Mouse (Mus musculus): Measurements from ENCODE around the gene Uhrf1bp1.

The Uhrf1bp1 gene

DNA sequence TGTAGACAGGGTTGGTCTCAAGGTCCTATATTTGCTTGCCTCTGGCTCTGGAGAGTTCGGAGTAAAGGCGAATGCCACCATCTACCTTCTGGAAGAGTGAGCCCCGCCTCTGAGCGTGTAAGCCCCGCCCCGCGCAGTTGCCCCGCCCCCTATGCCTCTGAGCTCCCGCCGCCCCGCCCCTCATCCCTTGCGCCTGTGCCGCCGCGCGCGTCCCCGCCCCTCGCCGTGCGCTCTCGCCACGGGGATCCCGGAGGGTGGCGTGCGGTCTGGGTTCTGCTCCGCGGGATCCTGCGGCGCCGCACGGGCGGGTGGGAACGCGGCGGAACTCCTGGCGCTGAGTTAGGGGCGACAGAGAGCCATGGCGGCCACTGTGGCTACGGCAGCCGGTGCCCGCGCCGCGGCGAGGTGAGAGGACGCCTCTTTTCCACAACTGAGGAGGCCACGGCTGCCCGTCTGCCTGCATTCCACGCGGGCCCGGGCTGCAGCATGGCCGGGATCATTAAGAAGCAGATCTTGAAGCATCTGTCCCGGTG, at the start of gene Uhrf1bp1:
TSS of gene Uhrf1bp1 (plus strand) at position 177 of the 533 bp plus-strand sequence.
- in situ Hi-C loops (cut with MboI; ENCODE audit: low pct_unique_long_range_greater_than_20kb in 1 of 2, low sequenced_read_pairs in 2 of 2, unreplicated experiment in 1 of 2) = no loop called here

DNA sequence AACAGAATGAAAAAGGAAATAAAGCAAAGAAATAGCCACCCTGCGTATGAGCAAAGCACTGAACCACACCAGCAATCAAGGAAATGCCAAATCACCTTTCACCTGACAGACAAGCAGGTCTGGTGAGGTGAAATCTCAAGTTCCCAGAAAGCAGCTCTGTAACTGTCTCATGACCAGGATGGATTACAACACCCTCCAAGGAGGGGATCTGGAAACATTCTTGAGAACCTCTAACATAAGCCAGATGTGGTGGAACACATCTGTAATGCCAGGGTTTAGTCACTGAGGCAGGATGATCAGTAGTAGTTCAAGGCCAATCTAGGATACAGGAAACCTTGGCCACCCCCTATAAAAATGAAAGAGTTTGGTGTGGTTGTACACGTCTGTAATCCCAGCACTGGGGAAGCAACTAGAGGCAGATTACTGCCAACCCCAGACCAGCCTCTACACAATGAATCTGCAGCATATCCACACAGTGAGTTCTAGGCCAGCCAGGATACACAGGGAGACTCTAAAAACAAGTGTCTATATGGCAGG, 48.6 kb upstream of the Uhrf1bp1 start:
- in situ Hi-C loops (cut with MboI; ENCODE audit: low pct_unique_long_range_greater_than_20kb in 1 of 2, low sequenced_read_pairs in 2 of 2, unreplicated experiment in 1 of 2) = no loop called here

DNA sequence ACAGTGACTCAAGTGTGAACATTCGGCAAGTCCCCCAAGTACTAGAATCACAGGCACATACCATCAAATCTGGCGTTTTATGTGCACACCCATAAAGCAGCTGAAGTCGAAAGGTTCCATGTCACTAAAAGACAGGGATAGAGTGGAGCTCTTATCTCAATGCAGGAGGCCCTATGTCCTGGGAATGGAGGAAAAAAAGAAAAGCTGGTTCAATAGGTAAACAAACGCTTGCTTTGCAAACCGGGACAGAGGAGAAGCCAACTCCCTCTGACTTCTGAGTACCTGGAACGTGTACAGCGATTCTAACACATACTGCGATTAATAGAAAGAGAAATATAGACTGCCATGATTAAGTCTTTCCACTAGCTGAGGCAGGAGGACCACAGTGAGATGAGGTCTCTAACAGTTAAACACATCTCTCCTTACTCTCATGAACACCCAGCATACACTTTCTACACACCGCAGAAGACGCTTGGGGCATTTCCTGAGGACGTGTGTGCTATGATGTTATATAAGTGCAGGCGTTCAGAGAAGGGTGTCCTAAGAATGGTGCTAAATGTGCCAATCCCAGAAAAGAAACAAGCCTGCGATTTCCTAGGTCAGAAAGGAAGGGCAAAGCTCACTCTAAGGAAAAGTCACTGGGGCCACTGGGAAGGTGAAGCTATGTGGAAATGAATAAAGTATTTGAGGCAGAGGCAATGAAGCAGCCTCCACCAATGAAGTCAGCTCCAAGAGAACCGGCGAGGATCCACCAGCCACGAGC, 45.5 kb upstream of the Uhrf1bp1 start:
- in situ Hi-C loops (cut with MboI; ENCODE audit: low pct_unique_long_range_greater_than_20kb in 1 of 2, low sequenced_read_pairs in 2 of 2, unreplicated experiment in 1 of 2) = no loop called here

DNA sequence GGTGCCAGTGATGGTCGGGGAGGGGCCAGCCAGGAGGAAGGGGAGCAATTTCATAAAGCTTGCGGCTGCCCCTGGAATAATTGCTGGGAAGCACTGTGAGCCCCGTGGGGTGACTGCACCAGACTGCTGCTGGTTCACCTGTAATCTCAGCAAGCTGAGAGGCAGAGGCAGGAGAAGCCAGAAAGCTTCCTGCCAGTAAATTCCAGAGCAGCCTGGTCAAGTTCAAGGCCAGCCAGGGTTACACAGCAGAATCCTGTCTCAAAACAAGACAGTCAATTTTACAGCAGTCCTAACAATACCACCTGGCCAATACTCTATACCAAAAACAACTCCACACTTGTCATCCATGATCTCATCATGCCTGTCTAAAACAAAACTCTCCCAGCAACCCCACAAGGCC, 44.3 kb upstream of the Uhrf1bp1 start:
- in situ Hi-C loops (cut with MboI; ENCODE audit: low pct_unique_long_range_greater_than_20kb in 1 of 2, low sequenced_read_pairs in 2 of 2, unreplicated experiment in 1 of 2) = no loop called here

DNA sequence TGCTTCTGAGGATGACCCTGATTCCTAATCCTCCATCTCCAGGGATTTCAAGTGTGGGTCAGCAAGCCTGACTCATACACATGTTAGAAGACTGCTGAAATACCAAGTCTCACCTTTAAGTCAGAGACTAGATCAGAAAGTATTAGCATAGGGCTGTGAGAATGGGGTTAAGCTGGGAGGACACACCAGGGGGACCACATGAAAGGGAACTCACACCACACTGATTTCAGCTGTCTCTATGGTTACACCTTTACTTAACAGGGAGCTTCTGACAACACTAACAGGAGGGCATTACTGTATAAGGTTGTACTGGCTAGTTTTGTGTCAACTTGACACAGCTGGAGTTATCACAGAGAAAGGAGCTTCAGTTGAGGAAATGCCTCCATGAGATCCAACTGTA, 41.6 kb upstream of the Uhrf1bp1 start:
- in situ Hi-C loops (cut with MboI; ENCODE audit: low pct_unique_long_range_greater_than_20kb in 1 of 2, low sequenced_read_pairs in 2 of 2, unreplicated experiment in 1 of 2) = no loop called here

DNA sequence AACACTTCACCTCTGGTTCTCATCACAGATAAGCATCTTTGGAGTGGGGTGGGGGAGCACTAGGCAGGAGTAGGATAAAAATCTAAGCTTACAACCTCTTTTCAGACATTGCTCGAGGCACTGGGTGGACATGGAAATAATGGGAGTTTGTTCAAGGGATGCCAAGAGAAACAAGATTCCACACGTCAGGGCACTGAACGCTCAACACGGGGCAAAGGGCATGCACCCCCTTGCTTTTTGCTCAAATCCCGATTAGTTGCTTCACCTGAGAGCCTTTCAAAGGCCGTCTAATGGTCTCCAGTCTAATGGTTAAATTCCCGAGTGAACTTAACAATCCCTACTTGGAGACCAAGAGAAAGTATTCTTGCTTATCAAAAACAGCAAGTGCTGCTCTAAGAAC, 37.2 kb upstream of the Uhrf1bp1 start:
- in situ Hi-C loops (cut with MboI; ENCODE audit: low pct_unique_long_range_greater_than_20kb in 1 of 2, low sequenced_read_pairs in 2 of 2, unreplicated experiment in 1 of 2) = no loop called here

DNA sequence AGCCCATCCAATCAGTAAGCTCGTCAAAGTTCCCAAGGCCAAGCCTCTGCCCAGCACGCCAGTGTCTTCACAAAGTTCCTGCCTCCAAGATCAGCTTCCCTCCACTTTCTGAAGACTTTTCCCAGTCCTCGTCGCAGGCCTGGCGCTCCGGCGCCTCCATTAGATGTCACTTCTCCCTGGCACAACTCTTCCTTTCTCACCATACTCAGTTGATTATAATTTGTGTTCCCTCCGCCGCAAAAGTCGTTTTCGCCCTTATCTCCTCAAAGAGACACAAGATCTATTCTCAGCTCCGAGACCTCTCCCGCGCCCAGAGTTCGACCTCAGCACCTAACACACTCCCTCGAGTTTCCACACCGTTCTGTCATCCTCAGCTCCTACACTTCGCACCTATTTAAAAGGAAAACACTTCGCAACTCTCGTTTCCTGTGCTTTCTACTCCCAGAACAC, 36.7 kb upstream of the Uhrf1bp1 start:
- in situ Hi-C loops (cut with MboI; ENCODE audit: low pct_unique_long_range_greater_than_20kb in 1 of 2, low sequenced_read_pairs in 2 of 2, unreplicated experiment in 1 of 2) = no loop called here

DNA sequence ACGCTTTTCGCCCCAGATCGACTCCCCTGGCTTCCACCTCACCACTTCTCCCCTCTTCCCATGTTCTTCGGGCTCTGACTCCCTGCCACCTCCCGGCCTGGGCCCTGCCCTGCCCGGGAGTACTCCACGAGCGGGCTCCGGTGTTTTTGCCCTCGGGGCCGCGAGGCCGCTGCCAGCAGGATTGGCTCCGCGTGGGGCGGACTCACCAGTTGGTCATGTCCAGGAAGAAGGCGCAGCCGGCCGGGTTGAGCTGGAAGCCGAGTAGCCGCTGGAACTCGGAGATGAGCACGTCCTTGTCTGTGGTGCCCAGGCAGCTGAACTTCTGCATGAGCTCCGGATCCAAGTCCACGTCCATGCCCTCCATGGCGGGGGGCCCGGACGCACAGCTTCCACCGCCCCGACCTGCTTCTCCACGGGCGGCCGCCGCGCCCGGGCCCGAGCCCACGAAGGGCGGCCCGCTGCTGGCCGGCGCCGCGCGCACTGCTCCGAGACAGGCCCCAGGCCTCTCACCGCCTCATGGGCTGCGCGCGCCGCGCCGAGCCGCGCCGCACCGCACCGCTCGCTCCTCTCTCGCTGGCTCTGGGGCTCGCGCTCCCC, 36.2 kb upstream of the Uhrf1bp1 start:
- in situ Hi-C loops (cut with MboI; ENCODE audit: low pct_unique_long_range_greater_than_20kb in 1 of 2, low sequenced_read_pairs in 2 of 2, unreplicated experiment in 1 of 2) = no loop called here

DNA sequence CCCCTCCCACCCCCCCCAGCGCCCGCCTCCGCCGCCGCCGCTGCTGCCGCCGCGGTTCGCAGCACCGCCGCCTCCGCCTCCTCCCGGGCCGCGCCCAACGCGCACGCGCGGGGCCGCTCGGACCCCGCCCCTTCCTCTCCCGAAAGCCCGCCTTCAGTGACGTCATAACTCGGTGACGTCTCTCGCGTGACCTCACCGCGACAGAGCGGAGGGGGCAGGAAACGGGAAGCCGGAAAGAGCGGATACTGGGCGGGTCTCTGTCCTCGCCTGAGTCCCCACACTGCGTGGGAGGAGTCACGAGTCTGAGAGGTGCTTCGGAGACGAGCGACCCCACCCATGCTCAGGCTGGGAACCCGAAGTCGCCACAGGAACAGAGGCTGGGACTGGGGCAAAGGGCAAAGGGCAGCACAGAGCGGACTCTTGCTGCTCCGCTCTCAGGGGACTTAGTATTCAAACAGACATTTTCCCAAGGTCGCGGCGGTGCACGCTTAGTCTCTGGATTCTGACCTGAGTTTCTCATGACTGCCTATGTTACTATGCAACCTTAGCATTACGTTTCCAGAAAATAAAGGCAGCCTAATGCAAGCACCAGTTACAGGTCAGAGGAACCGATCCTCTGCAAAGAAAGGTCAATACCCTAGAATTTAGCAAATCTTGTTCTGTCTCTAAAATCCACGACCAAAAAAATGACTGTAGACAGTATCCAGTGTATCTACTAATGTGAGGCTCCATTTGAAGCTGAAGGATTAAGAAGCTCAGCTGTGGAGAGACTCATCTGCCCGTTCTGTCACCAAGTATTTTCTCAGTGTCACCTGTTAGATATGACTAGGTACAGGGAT, 35.5 kb upstream of the Uhrf1bp1 start, which contains the start of gene D17Wsu92e:
TSS of gene D17Wsu92e (minus strand) at position 81 of the 839 bp plus-strand sequence.
- in situ Hi-C loops (cut with MboI; ENCODE audit: low pct_unique_long_range_greater_than_20kb in 1 of 2, low sequenced_read_pairs in 2 of 2, unreplicated experiment in 1 of 2) = no loop called here

DNA sequence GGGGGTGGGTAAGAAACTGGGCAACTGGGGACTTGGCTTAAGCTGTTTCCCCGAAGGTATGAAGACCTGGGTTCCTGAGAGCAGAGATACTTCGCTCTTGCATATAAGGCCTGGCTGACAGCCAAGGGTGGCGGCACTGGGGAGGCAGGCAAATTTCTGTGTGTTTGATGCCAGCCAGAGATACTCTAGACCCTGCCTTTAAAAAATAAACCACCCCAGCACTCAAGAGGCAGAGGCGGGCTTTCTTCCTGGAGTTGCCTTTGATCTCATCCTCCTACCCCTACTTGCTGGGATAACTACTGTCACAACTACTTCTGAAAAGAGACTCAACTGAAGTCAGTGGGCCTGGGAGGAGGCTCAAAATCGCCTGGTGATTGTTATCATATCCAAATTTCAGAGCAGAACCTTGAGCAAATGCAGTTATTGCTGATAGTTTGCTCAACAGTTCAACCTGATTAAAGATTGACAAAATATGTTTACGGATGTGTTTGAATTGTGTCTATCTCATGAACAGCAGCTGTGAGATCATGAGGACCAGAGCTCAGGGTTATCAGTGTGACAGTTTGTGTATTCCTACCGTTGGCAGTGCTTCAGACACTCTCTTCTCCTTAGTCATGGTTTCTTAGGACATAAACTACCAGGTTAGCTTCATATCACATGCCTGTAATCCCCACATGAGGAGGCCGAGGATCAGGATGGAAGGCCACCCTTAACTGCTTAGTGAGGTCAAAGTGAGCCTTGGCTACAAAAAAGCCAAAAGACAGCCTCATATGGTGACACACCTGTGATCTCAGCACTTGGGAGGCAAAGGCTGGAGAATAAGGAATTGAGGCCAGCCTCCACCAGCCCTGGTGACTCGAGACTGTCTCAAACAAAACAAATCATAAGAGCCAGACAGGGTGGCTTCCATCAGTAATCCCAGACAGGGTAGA, 34.6 kb upstream of the Uhrf1bp1 start:
- in situ Hi-C loops (cut with MboI; ENCODE audit: low pct_unique_long_range_greater_than_20kb in 1 of 2, low sequenced_read_pairs in 2 of 2, unreplicated experiment in 1 of 2) = no loop called here

DNA sequence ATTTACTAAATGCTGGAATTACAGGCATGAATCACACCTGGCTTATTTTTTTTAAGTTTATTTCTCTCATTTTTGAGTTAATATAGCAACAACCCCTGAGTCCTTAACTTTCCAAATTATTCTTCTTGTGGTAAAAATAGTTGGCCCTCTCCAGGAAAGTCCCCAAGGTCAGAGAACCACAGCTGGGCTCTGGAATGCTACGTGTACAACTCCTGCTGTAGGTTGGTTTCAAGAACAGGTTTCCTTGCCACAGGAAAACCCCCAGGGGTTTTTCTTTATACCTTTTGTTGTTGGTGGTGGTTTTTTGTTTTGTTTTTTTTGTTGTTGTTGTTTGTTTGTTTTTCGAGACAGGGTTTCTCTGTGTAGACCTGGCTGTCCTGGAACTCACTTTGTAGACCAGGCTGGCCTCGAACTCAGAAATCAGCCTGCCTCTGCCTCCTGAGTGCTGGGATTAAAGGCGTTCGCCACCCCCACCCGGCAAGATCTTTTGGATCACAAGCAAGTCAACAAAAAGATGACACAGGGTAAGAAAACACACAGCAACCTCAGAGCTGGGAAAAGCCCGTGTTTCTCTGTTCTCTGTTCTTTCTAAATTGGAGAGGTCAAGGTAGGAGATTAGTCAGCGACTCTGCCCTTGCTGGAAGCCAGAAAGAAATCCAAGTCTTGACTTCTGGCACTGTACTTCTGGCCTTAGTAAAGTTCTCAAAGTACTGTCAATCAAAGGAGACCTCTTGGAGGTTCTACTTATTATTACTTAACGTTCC, 32.9 kb upstream of the Uhrf1bp1 start:
- in situ Hi-C loops (cut with MboI; ENCODE audit: low pct_unique_long_range_greater_than_20kb in 1 of 2, low sequenced_read_pairs in 2 of 2, unreplicated experiment in 1 of 2) = no loop called here

DNA sequence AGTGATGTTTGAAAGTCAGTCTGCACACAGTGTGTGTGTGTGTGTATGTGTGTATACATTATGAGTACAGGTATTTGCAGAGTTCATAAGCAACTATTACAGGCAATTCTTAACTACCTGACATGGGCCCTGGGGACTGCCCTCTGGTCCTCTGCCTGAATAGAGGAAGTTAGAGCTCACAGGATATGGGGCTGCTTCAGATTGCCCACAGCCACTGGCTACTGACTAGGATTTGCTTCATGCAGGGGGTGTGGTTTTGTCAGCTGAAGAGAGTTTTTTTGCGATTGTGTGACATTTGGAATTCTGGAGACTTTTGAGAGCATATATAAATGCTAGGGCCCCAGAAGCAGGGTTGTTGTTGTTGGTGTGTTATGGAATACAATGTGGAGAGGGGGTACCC, 31.3 kb upstream of the Uhrf1bp1 start:
- in situ Hi-C loops (cut with MboI; ENCODE audit: low pct_unique_long_range_greater_than_20kb in 1 of 2, low sequenced_read_pairs in 2 of 2, unreplicated experiment in 1 of 2) = no loop called here

DNA sequence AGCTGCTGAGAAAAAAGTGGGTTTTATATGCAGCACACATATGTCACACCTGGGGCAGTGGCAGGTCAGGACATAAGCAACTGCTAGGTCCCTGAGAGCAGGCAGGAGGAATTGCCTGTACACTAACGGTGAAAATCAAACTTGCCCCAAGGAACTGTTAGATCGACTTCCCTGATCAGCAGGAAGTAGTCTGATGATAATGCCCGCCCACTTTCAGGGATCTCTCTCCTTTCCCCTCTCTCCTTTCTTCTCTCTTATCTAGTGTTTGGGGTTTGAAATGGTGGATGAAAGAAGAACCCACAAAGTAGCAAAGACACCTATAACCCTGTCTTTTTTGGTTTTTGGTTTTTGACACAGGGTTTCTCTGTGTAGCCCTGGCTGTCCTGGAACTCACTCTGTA, 30.7 kb upstream of the Uhrf1bp1 start:
- in situ Hi-C loops (cut with MboI; ENCODE audit: low pct_unique_long_range_greater_than_20kb in 1 of 2, low sequenced_read_pairs in 2 of 2, unreplicated experiment in 1 of 2) = no loop called here

DNA sequence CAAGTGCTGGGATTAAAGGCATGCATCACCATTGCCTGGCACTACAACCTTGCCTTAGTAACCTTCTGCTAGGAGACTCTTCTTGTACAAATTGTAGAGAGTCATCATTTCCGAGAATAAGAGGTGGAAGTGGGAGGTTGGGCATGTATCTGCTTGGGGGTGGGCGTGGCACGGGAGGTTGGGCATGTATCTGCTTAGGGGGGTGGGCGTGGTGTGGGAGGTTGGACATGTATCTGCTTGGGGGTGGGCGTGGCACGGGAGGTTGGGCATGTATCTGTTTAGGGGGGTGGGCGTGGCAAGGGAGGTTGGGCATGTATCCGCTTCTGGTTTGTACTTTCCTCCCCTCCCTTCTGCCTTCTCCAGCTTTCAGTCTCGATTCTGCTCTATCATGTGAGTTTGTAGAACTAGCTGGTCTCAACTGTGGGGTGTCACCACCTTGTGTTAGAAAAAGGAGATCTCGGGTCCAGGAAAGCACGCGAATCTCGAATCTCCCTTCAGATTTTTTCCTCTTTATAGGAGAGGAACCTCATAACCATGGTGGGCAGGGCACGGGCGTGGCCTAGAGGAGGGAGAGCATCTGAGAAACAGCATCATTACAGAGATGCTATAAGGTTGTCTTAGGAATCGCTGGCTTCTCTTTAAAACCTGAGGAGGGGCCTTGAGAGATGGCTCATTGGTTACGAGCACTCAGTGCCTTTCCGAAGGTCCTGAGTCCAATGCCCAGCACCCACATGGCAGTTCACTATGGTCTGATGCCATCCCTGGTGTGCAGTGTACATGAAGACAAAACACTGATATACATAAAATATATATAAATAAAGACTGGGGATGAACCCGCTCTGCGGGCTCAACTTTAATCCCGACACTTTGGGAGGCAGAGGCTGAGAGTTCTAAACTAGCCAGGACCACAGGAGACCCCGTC, 30.0 kb upstream of the Uhrf1bp1 start:
- in situ Hi-C loops (cut with MboI; ENCODE audit: low pct_unique_long_range_greater_than_20kb in 1 of 2, low sequenced_read_pairs in 2 of 2, unreplicated experiment in 1 of 2) = no loop called here

DNA sequence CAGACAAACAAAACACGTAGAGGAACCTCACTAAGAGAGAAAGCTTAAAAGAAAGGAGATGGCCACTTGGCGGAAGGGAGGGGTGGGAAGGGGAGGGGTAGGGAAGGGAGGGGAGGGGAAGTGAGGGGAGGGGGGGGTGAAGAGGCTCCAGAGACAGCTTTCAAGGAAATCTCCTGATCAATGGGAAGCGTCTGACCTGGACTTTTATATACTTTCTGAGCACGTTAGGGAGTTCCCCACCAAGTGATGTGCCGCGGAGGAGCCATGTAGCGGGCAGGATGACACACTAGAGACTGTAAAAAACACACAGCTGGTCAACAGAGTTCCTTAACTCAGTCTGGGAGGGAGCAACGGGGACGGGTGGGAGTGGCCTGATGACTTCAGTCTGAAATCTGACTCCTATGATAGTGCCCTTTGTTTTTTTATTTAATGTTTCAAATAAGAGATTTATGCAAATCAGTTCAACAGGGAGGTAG, 29.3 kb upstream of the Uhrf1bp1 start:
- in situ Hi-C loops (cut with MboI; ENCODE audit: low pct_unique_long_range_greater_than_20kb in 1 of 2, low sequenced_read_pairs in 2 of 2, unreplicated experiment in 1 of 2) = no loop called here

DNA sequence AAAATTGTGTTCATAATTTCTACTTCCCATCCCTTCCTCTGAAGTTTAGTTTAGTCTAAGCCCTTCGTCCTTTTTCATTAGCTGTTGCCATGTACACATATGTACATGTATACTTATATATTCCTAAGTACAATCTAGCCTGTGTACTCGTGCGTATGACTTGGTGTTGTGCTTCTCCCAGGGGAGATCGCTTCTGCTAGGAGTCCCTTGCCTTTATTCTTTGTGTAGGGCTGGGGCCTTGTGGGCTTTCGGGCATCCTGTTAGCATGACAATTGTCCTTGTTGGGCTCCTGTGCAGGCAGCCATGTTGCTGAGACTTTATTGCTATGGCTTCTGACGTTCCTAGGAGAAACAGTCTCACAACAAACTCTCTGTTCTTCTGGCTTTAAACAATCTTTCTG, 28.7 kb upstream of the Uhrf1bp1 start:
- in situ Hi-C loops (cut with MboI; ENCODE audit: low pct_unique_long_range_greater_than_20kb in 1 of 2, low sequenced_read_pairs in 2 of 2, unreplicated experiment in 1 of 2) = no loop called here
